14 mouse cellular contexts compared by ENCODE assay signal in genomic region chr14:67133221-67133620, GRCm38 (mm10).
A peak's percentile ranks its signal among the peaks of the same experiment; 100 is the strongest.
DNase-seq lines count a peak whose midpoint lies in the region; ATAC-seq and TF ChIP-seq lines count a peak whose summit lies in the region.
"Had no signal": no experiment of that assay in that cellular context is flagged by ENCODE, and none has a peak within 500 bp of the region (broad histone marks: within the 10 kb centered on the region; RNA-seq: fewer than 3 reads in every experiment).

No protein-coding gene starts in this region.

- peaks cover 7% of the 10 kb centered on the region; the same call in 1 of the 2 replicates for H3K9me3 ChIP-seq in kidney, embryonic 15.5 days (replicated peaks)
- no peaks in the 10 kb centered on the region for H3K9me3 ChIP-seq in stomach, embryonic 16.5 days (replicated peaks; ENCODE audit: control insufficient read depth, low read length)
- no peaks in the 10 kb centered on the region for H3K9me3 ChIP-seq in stomach, postnatal 0 days (ENCODE audit: control insufficient read depth, low read length)
- H3K9me3 ChIP-seq: G1E; liver, embryonic 15.5 days had no signal

- no peak overlapping the region for H3K4me2 ChIP-seq in kidney, embryonic 15.5 days
- H3K4me2 ChIP-seq in stomach, embryonic 16.5 days (ENCODE audit: low read depth, low read length) = no peak overlapping the region
- no peak overlapping the region for H3K4me2 ChIP-seq in stomach, postnatal 0 days (replicated peaks; ENCODE audit: low read depth)
- H3K4me2 ChIP-seq: liver, embryonic 15.5 days had no signal

- no peak for ATAC-seq in kidney, embryonic 15.5 days (replicated peaks; ENCODE audit: low FRiP score)
- no peak for ATAC-seq in stomach, embryonic 16.5 days (ENCODE audit: insufficient read depth, low FRiP score)
- ATAC-seq in stomach, postnatal 0 days (ENCODE audit: low FRiP score, low TSS enrichment) = no peak
- ATAC-seq in inflammation-experienced regulatory T-cells, adult 6 months = no peak

- H3K4me3 ChIP-seq in kidney, embryonic 15.5 days (replicated peaks) = no peak overlapping the region
- no peak overlapping the region for H3K4me3 ChIP-seq in kidney, adult 2 months (ENCODE audit: insufficient read depth, low read depth, low read length)
- H3K4me3 ChIP-seq in stomach, embryonic 16.5 days (replicated peaks; ENCODE audit: low read length) = no peak overlapping the region
- H3K4me3 ChIP-seq in stomach, postnatal 0 days (ENCODE audit: low read depth, low read length) = no peak overlapping the region
- H3K4me3 ChIP-seq: liver, embryonic 15.5 days had no signal

- H3K36me3 ChIP-seq in kidney, embryonic 15.5 days = no peaks in the 10 kb centered on the region
- H3K36me3 ChIP-seq in kidney, adult 2 months (ENCODE audit: control insufficient read depth, insufficient read depth, low read length) = no peaks in the 10 kb centered on the region
- no peaks in the 10 kb centered on the region for H3K36me3 ChIP-seq in stomach, embryonic 16.5 days (ENCODE audit: control insufficient read depth, insufficient read depth, low read length)
- no peaks in the 10 kb centered on the region for H3K36me3 ChIP-seq in stomach, postnatal 0 days (ENCODE audit: control insufficient read depth, insufficient read depth, low read length)
- H3K36me3 ChIP-seq: G1E; liver, embryonic 15.5 days had no signal

- H3K4me1 ChIP-seq in kidney, embryonic 15.5 days = peaks cover 25% of the 10 kb centered on the region
- H3K4me1 ChIP-seq in kidney, adult 2 months (ENCODE audit: control insufficient read depth, insufficient read depth, low read length) = no peaks in the 10 kb centered on the region
- peaks cover 18% of the 10 kb centered on the region for H3K4me1 ChIP-seq in stomach, embryonic 16.5 days (ENCODE audit: control insufficient read depth, insufficient read depth, low read length)
- peaks cover 6% of the 10 kb centered on the region for H3K4me1 ChIP-seq in stomach, postnatal 0 days (replicated peaks; ENCODE audit: control insufficient read depth, insufficient read depth)
- H3K4me1 ChIP-seq: liver, embryonic 15.5 days had no signal

- peak; percentile 71 for DNase-seq in heart, adult 11 months
- DNase-seq in heart, adult 8-10 months (ENCODE audit: low spot score) = no peak
- DNase-seq in kidney, adult 2 months = no peak
- no peak for DNase-seq in stomach, postnatal 0 days (ENCODE audit: low spot score)
- no peak for DNase-seq in retina, postnatal 1 day
- DNase-seq: adrenal gland, postnatal 25 days; B cell, adult 2 months; cerebellum, postnatal 36 days; right cerebral cortex, postnatal 25 days had no signal

- peak overlapping the region; percentile 61 for H3K27ac ChIP-seq in kidney, embryonic 15.5 days
- H3K27ac ChIP-seq in kidney, adult 2 months (ENCODE audit: insufficient read depth, low read depth, low read length) = no peak overlapping the region
- peak overlapping the region; percentile 48; the same call in 1 of the 2 replicates for H3K27ac ChIP-seq in stomach, embryonic 16.5 days (ENCODE audit: low read length)
- H3K27ac ChIP-seq in stomach, postnatal 0 days (replicated peaks) = no peak overlapping the region
- H3K27ac ChIP-seq: liver, embryonic 15.5 days had no signal

- no peak for TF ChIP-seq POLR2A in kidney, adult 2 months (IDR thresholded peaks at IDR 0.05; ENCODE audit: low read depth, low read length)

- no peak overlapping the region for H3K9ac ChIP-seq in kidney, embryonic 15.5 days
- no peak overlapping the region for H3K9ac ChIP-seq in stomach, embryonic 16.5 days (ENCODE audit: low read length)
- no peak overlapping the region for H3K9ac ChIP-seq in stomach, postnatal 0 days (ENCODE audit: low read length)
- H3K9ac ChIP-seq: liver, embryonic 15.5 days had no signal

- WGBS in kidney, embryonic 15.5 days = 68% methylated on average over 6 of the region's 6 CpGs
- 77% methylated on average over 6 of the region's 6 CpGs for WGBS in kidney, adult 2 months
- 75% methylated on average over 6 of the region's 6 CpGs for WGBS in stomach, embryonic 16.5 days
- WGBS in stomach, postnatal 0 days = 75% methylated on average over 6 of the region's 6 CpGs

- TF ChIP-seq CTCF in kidney, adult 2 months (conservative IDR thresholded peaks at IDR 0.05; ENCODE audit: insufficient read depth, insufficient read length, low read depth, low read length) = no peak
- TF ChIP-seq CTCF in stomach, postnatal 0 days (IDR thresholded peaks at IDR 0.05; ENCODE audit: low read depth) = no peak

- H3K27me3 ChIP-seq in kidney, embryonic 15.5 days = no peaks in the 10 kb centered on the region
- H3K27me3 ChIP-seq in kidney, adult 2 months (replicated peaks; ENCODE audit: control insufficient read depth, insufficient read depth, low read length) = no peaks in the 10 kb centered on the region
- H3K27me3 ChIP-seq in stomach, embryonic 16.5 days (ENCODE audit: control insufficient read depth, insufficient read depth, low read length) = no peaks in the 10 kb centered on the region
- no peaks in the 10 kb centered on the region for H3K27me3 ChIP-seq in stomach, postnatal 0 days (ENCODE audit: control insufficient read depth, insufficient read depth, low read length)
- H3K27me3 ChIP-seq: liver, embryonic 15.5 days had no signal

- TF ChIP-seq EP300 in stomach, postnatal 0 days (optimal IDR thresholded peaks at IDR 0.05) = no peak

Comparison
In these comparisons a context has a peak if more than half of its experiments do, and no peak if none do; other contexts are left out.
1. H3K27ac ChIP-seq: peak in kidney, embryonic 15.5 days (single experiment) and stomach, embryonic 16.5 days (single experiment); none in kidney, adult 2 months (single experiment) and stomach, postnatal 0 days (single experiment).